Mouse (Mus musculus) forebrain, postnatal 0 days (tissue): Measurements from ENCODE around the gene Tulp3. TPM values are rescaled to one million over a fixed set of nuclear protein-coding genes. Genes with fewer than 3 reads are reported as not detected.

Experiments
- ATAC-seq: fragments of 200-750 bp; cut with Nextera tagmentation; 2 replicates; pipeline ENCODE4 v1.8.0; 2017; ENCODE audit warnings: mild to moderate bottlenecking, moderate library complexity
- DNase-seq: peaks from one replicate; pipeline ENCODE4 v3.0.0-alpha.2; 2015
- H3K27ac ChIP-seq: fragments of 300-500 bp; sonication (generic); 2 replicates; pipeline ENCODE4 v1.5.1; 2014; ENCODE audit warnings: low read depth, mild to moderate bottlenecking, antibody characterized with exemption, low read length, moderate library complexity, mixed read lengths
- H3K27me3 ChIP-seq: fragments of 300-500 bp; sonication (generic); 2 replicates; pipeline ENCODE4 v1.6.1; 2014; ENCODE audit warnings: mild to moderate bottlenecking, low read length, mixed read lengths; ENCODE audit not compliant: insufficient read depth
- H3K36me3 ChIP-seq: fragments of 300-500 bp; sonication (generic); 2 replicates; pipeline ENCODE4 v1.6.1; 2014; ENCODE audit warnings: mild to moderate bottlenecking, moderate library complexity; ENCODE audit not compliant: insufficient read depth
- H3K4me1 ChIP-seq: fragments of 300-500 bp; sonication (generic); 2 replicates; pipeline ENCODE4 v1.6.1; 2014; ENCODE audit warnings: antibody characterized with exemption; ENCODE audit not compliant: insufficient read depth
- H3K4me2 ChIP-seq: fragments of 300-500 bp; sonication (generic); 2 replicates; pipeline ENCODE4 v1.6.1; 2014; ENCODE audit warnings: low read depth, mild to moderate bottlenecking, moderate library complexity
- H3K4me3 ChIP-seq: fragments of 300-500 bp; sonication (generic); 2 replicates; pipeline ENCODE4 v1.5.1; 2014; ENCODE audit warnings: low read depth, low read length, mixed read lengths
- H3K9ac ChIP-seq: fragments of 300-500 bp; sonication (generic); 2 replicates; pipeline ENCODE4 v1.6.1; 2014; ENCODE audit warnings: mild to moderate bottlenecking
- H3K9me3 ChIP-seq: fragments of 300-500 bp; sonication (generic); 2 replicates; pipeline ENCODE4 v1.6.1; 2016; ENCODE audit warnings: low read length
- CTCF ChIP-seq: sonication (generic); IDR thresholded peaks from 2 replicates; pipeline ENCODE4 v1.5.1; 2016; ENCODE audit warnings: antibody characterized with exemption, control low read depth, low read depth
- WGBS: fragments of 180-500 bp; shearing (Covaris S2); extraction: QIAGEN DNeasy Blood & Tissue Kit; methylation state at CpG from one replicate; pipeline ENCODE4 v1.1.7; 2014; 5-methylcytosine and 5-hydroxymethylcytosine counted together
- polyA plus RNA-seq: library from polyadenylated mRNA; unstranded; fragments of >200 nt; fragmentation: Nextera tagmentation; extraction: Ambion mirVana; gene quantifications from 2 replicates; pipeline ENCODE4 v1.2.1, GENCODE M21; 2015
- total RNA-seq: library from RNA; depleted of rRNA; stranded (reverse); fragments of >200 nt; gene quantifications from 2 replicates; pipeline ENCODE4 v1.2.3, GENCODE M21; 2014; rRNA removed

Gene Tulp3
- total and polyA plus RNA-seq, 2 experiments from 2014 or later = 11.0 to 13.5 TPM

- Histone ChIP-seq H3K27ac (no peak overlapping the region), H3K27me3 (no peaks in the 10 kb centered on the region), H3K9ac (no peak overlapping the region), H3K4me1 (no peaks in the 10 kb centered on the region), H3K36me3 (no peaks in the 10 kb centered on the region), H3K9me3 (no peaks in the 10 kb centered on the region), H3K4me2 (no peak overlapping the region), H3K4me3 (no peak overlapping the region)
- no peak for TF ChIP-seq CTCF
- no peak for ATAC-seq
- DNase-seq = no peak
- 81% methylated on average over 6 of the region's 6 CpGs for WGBS
Observed at GRCm38 (mm10) chr6:128276349-128276748, 79.3 kb downstream of the Tulp3 start.

GRCm38 (mm10) chr6:128275506-128276064, 80.1 kb downstream of the Tulp3 start:
- no peak overlapping the region for H3K4me3 ChIP-seq
- H3K36me3 ChIP-seq = no peaks in the 10 kb centered on the region
- H3K27me3 ChIP-seq = no peaks in the 10 kb centered on the region
- no peak for ATAC-seq
- no peak for TF ChIP-seq CTCF
- H3K4me2 ChIP-seq = no peak overlapping the region
- no peaks in the 10 kb centered on the region for H3K9me3 ChIP-seq
- DNase-seq = no peak
- H3K4me1 ChIP-seq = no peaks in the 10 kb centered on the region
- H3K27ac ChIP-seq = no peak overlapping the region
- no peak overlapping the region for H3K9ac ChIP-seq
- WGBS = 89% methylated on average over 8 of the region's 8 CpGs

GRCm38 (mm10) chr6:128273507-128273906, 82.1 kb downstream of the Tulp3 start:
- H3K4me3 ChIP-seq = no peak overlapping the region
- no peak overlapping the region for H3K4me2 ChIP-seq
- ATAC-seq = no peak
- DNase-seq = no peak
- H3K4me1 ChIP-seq = no peaks in the 10 kb centered on the region
- H3K27me3 ChIP-seq = no peaks in the 10 kb centered on the region
- TF ChIP-seq CTCF = no peak
- H3K36me3 ChIP-seq = no peaks in the 10 kb centered on the region
- no peak overlapping the region for H3K27ac ChIP-seq
- no peak overlapping the region for H3K9ac ChIP-seq
- no peaks in the 10 kb centered on the region for H3K9me3 ChIP-seq
- 53% methylated on average over 1 of the region's 1 CpGs for WGBS

GRCm38 (mm10) chr6:128272754-128273153, 82.9 kb downstream of the Tulp3 start:
- no peak overlapping the region for H3K27ac ChIP-seq
- no peak for ATAC-seq
- no peaks in the 10 kb centered on the region for H3K36me3 ChIP-seq
- no peaks in the 10 kb centered on the region for H3K4me1 ChIP-seq
- no peak overlapping the region for H3K9ac ChIP-seq
- no peaks in the 10 kb centered on the region for H3K27me3 ChIP-seq
- WGBS = 95% methylated on average over 17 of the region's 17 CpGs
- H3K4me3 ChIP-seq = no peak overlapping the region
- no peaks in the 10 kb centered on the region for H3K9me3 ChIP-seq
- DNase-seq = no peak
- H3K4me2 ChIP-seq = no peak overlapping the region
- TF ChIP-seq CTCF = no peak

Other genes starting within 250 kb of the Tulp3 start
- gene Tspan9, start 212.3 kb downstream of the Tulp3 start, total RNA-seq = 140 and 150 TPM in 2 replicates
- gene Tspan9, start 212.3 kb downstream of the Tulp3 start, polyA plus RNA-seq = 52.7 and 63.9 TPM in 2 replicates
- 0.31 and 0.67 TPM in 2 replicates for gene Tead4, start 55.0 kb downstream of the Tulp3 start, total RNA-seq
- 0.20 and 0.63 TPM in 2 replicates for gene Tead4, start 55.0 kb downstream of the Tulp3 start, polyA plus RNA-seq
- 21.5 and 32.1 TPM in 2 replicates for gene Rhno1, start 7.1 kb upstream of the Tulp3 start, total RNA-seq
- gene Rhno1, start 7.1 kb upstream of the Tulp3 start, polyA plus RNA-seq = 67.8 and 69.0 TPM in 2 replicates
- gene Foxm1, start 7.1 kb upstream of the Tulp3 start, total RNA-seq = 3.5 and 7.3 TPM in 2 replicates
- 3.9 and 4.0 TPM in 2 replicates for gene Foxm1, start 7.1 kb upstream of the Tulp3 start, polyA plus RNA-seq
- 0.15 TPM in 1 of 2 replicates, not detected in the other for gene Tex52, start 19.6 kb upstream of the Tulp3 start, total RNA-seq
- gene Tex52, start 19.6 kb upstream of the Tulp3 start, polyA plus RNA-seq = 0.30 and 0.58 TPM in 2 replicates
- gene Gm44596, start 19.7 kb upstream of the Tulp3 start, total RNA-seq = not detected in 2 replicates
- not detected in 2 replicates for gene Gm44596, start 19.7 kb upstream of the Tulp3 start, polyA plus RNA-seq
- 7.1 and 8.5 TPM in 2 replicates for gene Nrip2, start 43.4 kb upstream of the Tulp3 start, total RNA-seq
- gene Nrip2, start 43.4 kb upstream of the Tulp3 start, polyA plus RNA-seq = 5.5 and 7.4 TPM in 2 replicates
- gene Itfg2, start 69.1 kb upstream of the Tulp3 start, total RNA-seq = 25.3 and 57.6 TPM in 2 replicates
- 28.1 and 33.7 TPM in 2 replicates for gene Itfg2, start 69.1 kb upstream of the Tulp3 start, polyA plus RNA-seq
- gene Fkbp4, start 82.8 kb upstream of the Tulp3 start, total RNA-seq = 201 and 235 TPM in 2 replicates
- 253 and 276 TPM in 2 replicates for gene Fkbp4, start 82.8 kb upstream of the Tulp3 start, polyA plus RNA-seq
- gene Pzp, start 170.9 kb upstream of the Tulp3 start, total RNA-seq = not detected in 2 replicates
- gene Pzp, start 170.9 kb upstream of the Tulp3 start, polyA plus RNA-seq = not detected in 2 replicates
- gene A2ml1, start 225.8 kb upstream of the Tulp3 start, total RNA-seq = 2.8 and 3.9 TPM in 2 replicates
- gene A2ml1, start 225.8 kb upstream of the Tulp3 start, polyA plus RNA-seq = 10.7 and 14.2 TPM in 2 replicates